Mouse (Mus musculus): Measurements from ENCODE around the gene Gm20388. TPM values are rescaled to one million over a fixed set of nuclear protein-coding genes. Genes with fewer than 3 reads are reported as not detected.

Gm20388 gene
- total RNA-seq, 1 experiment from 2014 or later, result 10.0 TPM

DNA sequence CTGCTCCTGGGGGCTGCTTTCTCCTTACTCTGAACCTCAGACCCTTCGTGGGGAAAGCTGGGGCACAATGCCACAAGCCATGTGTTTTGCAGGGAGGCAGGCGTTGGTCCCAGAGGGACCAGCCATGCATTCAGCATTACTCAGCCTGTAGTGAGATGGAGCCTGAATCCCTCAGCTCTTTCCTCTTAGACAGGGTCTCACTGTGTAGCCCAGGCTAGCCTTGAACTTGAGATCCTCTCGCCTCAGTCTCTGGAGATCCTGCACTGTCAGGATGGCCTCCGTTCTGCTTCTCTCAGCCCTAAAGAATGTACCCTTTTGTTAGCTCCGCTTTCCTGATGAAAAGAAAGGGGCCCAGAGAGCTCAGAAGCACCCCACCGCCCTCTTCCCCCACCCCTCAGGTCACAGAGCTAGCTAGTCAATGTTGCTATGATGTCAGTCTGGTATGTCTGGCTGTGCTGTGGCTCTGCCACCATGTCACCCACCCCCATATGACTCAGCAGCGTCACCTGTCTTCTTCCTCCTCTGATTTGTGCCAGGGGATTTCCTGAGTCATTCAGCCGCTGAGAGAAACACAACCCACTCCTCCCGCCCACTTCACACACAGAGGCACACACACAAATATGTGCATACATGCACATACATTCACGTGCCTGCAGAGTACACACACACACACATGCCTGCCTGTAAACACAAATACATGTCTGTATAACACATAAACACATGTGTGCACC is 314.9 kb downstream of the Gm20388 start:
- no peak for ATAC-seq (replicated peaks; ENCODE audit: insufficient number of reproducible peaks, low FRiP score, low TSS enrichment, poor library complexity, severe bottlenecking)

DNA sequence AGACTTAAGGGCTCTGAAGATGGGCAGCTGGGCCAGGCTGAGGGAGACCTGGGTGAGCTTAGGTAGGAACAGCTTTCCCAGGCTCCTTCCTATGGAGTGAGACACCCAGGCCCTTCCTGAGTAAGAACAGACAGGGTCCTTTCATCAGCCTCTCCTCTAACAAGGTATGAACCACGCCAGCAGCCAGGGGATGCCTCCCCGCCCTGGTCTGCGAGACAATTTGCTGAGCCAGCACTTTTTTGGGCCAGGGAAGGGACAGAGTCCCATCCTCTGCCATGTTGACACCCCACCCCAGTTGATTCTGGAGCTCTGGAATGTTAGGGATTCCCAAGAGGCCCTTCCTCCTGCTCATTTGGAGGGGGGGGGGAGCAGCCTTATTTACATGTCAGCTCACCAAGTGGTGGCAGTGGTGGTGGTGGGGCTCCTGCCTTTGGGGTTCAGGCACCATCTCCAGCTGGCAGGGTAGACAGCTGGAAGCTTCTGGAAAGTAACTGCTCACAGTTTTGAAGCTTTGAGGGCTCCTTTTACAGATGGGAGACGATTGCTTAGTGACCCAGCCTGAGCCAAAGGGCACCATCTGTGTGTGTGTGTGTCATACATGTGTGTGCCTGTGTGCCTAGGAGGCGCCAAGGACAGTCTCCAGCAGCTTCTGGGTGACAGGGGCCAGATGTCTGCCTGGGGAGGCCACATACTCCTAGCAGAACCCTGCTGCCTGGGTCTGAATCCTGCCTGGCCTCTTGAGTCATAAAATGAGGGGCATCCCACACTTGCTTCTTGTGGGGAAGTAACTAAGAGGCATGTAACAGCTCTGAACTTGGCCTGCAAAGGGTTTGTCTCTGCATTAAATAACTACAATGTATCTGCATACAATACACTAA is 316.3 kb downstream of the Gm20388 start:
- ATAC-seq (replicated peaks; ENCODE audit: insufficient number of reproducible peaks, low FRiP score, low TSS enrichment, poor library complexity, severe bottlenecking), result no peak

DNA sequence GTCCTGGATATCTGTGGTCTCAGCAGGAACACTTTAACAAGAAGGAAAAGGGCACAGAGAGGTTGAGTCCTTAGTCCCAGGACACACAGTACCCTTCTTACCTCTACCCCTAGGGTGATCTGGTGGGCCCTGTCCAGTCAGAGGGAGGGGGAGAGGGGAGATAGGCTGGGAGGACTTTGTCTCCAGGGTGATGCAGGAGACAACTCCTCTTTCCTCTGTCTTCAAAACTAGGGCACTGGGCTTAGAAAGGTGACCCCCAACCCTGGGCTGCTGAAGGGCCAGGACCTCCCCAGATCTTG is 316.9 kb downstream of the Gm20388 start:
- ATAC-seq (replicated peaks; ENCODE audit: insufficient number of reproducible peaks, low FRiP score, low TSS enrichment, poor library complexity, severe bottlenecking), result no peak

DNA sequence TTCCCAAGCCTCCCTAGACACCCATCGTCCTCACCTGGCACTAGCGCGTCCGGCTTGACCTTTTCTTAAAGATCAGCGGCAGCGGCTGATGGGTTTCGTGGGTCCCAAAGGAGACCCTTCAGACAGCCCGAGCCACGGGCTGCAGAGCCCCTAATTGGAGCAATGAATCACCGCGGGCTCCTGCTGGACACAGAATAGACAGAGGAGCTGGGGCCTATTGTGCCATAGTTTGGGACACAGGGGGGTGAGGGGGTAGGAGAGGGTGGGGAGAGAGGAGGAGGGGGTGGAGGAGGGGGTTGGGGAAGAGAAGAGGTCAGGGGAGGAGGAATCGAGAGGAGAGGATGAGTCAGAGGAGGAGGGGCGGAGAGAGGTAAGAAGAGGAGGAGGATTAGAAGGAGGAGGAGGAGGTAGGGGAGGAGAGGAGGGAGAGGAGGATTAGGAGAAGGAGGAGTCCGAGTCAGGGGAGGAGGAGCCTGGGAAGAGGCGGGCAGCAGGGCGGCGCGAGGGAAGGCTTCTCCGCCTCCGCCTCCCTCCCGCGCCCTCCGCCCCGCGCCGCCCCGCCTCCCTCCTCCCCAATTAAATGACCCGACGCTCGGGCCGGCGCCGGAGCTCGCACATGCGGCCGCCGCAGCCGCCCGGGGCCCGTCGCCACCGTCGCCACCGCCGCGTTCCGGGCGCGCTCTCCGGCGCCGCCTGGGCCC is 317.4 kb downstream of the Gm20388 start, which contains the start of gene Gse1:
Gse1 (plus strand) TSS at position 566 of the 701 bp plus-strand sequence.
- ATAC-seq (replicated peaks; ENCODE audit: insufficient number of reproducible peaks, low FRiP score, low TSS enrichment, poor library complexity, severe bottlenecking), result no peak

DNA sequence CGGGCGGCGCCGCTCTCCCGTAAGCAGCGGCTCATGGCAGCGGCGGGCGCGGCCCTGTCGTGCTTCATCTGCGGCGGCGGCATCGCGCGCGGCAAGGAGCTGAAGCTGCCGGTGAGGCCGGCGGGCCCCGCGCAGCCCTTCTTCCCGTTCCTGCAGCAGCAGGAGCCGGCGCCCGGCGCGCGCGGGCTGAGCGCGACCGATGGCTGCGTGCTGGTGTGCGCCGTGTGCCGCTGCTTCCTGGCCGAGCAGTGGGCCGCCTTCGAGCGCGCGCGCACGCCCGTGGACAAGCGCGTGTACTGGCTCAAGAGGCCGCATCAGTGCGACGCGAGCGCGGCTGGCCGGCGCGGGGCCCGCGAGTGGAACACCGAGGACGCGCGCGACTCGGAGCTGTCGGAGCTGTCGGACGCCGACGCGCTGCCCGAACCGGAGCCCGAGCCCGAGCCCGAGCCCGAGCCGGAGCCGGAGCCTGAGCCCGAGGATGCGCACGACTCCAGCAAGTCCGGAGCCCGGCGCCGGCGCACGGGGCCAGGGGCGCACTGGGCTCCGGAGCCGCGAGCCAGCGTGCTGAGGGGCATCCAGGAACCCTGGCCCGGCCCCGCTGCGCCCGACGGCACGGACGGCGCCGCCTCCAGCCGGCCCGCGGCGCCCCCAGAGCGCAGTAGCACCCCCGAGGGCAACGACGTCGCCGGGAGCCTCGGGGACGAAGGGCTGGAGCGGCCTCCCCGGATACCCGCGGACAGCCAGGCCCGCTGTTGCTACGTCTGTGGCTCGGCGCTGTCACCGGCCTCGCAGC is 318.3 kb downstream of the Gm20388 start:
- ATAC-seq (replicated peaks; ENCODE audit: insufficient number of reproducible peaks, low FRiP score, low TSS enrichment, poor library complexity, severe bottlenecking), result no peak

DNA sequence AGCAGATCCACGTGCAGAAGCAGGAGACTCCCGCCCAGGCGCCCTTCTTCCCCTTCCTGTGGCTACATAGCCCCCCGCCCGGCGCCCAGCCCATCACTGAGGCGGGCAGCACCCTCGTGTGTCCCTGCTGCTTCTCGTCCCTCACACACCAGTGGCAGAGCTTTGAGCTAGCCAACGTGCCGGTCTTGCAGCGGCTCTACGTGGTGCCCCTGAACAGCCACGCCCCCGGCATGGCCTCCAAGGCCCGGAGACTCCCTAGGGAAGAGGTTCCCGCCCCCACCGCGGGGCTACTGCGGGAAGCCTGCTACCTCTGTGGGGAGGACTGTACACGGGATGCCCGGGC is 318.9 kb downstream of the Gm20388 start:
- ATAC-seq (replicated peaks; ENCODE audit: insufficient number of reproducible peaks, low FRiP score, low TSS enrichment, poor library complexity, severe bottlenecking), result no peak

DNA sequence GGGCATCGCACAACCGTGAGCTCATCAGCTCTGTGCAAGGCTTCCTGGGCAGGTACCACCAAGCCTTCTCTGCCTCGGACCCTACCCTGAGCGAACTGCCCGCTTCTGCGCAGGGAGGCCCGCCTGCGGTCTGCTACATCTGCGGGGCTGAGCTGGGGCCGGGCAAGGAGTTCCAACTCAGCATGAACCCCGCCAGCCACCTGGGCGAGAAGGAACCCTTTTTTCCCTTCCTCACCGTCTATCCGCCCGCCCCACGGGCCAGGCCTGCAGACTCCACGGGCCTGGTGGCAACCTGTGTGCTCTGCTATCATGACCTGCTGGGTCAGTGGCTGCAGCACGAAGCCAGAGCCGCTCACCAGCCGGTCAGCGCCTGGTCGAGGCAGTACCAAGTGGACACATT is 319.4 kb downstream of the Gm20388 start:
- no peak for ATAC-seq (replicated peaks; ENCODE audit: insufficient number of reproducible peaks, low FRiP score, low TSS enrichment, poor library complexity, severe bottlenecking)

DNA sequence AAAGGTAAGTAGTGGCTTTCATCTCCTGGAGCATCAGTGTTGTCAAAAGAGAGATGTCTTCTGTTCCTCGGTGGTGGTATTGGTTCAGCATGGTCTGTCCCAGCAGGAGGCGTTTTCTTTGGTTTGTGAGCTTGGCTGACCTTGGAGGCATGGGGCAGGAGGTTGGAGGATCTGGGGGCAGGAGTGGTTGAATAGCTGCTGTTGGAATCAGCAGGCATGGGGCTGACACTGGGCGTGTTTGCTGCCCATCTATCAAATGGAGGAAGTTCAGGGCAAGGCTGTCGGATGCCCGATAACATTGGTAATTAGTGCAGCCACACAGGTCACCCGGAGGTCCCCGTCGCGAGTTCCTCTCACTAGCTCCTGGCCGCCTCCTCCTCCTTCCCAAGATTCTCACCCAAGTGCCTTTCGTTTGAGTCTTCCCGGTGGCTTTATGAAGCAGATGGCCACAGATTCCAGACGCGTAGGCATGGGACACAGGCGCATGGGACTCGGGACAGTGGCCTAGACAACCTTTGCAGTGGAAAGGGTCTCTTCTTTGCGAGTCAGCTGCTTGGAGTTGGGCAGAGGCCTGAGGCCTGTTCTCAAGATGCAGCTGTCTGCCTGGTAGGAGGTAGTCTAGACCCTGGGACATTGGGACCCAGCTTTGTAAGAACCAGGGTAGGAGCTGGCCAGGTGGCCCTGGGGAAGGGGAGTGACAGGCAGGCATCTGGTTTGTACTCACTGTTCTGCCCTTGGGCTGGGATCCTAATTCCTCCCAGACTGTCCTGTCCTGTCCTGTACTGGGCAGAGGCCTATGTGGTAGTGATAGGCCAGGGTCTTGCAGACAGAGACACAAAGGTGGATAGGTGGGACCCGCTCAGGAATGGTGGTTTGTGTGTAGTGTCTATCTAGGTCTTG is 320.3 kb downstream of the Gm20388 start:
- ATAC-seq (replicated peaks; ENCODE audit: insufficient number of reproducible peaks, low FRiP score, low TSS enrichment, poor library complexity, severe bottlenecking), result no peak

DNA sequence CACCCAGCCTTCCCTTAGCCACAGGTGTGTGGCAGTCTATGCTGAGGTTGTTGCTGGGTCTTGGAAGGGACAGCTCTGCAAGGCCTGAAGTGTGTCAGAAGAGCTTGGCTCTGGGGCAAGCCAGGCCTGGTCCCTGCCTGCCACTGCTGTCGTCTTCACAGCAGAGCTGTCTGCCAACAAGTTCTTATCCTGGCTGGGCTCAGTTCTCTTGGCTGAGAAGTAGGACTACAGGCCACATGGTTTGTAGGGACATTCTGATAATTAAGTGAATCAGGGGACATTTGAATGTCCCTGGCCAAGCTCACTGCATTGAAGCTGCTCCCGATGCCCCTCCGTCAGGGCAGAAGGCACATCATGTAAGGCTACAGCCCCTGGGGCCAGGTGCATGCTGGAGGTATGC is 321.2 kb downstream of the Gm20388 start:
- no peak for ATAC-seq (replicated peaks; ENCODE audit: insufficient number of reproducible peaks, low FRiP score, low TSS enrichment, poor library complexity, severe bottlenecking)

DNA sequence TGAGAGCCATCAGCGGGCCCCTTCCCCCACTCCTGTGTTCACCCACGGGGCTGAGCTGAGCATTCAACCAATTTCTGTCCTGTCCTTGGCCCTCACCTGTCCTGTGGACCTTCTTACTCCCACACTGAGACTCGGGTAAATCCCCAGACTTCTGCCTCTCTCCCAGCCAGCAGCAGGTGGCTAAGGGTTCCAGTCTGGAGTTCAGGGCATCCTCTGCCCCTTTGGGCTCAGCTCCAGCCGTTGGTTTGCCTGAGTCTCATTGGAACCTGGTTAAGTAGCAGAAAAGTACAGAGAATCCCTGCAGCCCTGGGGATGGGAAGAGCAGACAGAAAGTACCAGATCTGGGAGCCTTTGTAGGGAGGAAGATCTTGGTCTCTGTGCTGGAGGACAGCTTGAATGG is 321.8 kb downstream of the Gm20388 start:
- ATAC-seq (replicated peaks; ENCODE audit: insufficient number of reproducible peaks, low FRiP score, low TSS enrichment, poor library complexity, severe bottlenecking), result no peak

DNA sequence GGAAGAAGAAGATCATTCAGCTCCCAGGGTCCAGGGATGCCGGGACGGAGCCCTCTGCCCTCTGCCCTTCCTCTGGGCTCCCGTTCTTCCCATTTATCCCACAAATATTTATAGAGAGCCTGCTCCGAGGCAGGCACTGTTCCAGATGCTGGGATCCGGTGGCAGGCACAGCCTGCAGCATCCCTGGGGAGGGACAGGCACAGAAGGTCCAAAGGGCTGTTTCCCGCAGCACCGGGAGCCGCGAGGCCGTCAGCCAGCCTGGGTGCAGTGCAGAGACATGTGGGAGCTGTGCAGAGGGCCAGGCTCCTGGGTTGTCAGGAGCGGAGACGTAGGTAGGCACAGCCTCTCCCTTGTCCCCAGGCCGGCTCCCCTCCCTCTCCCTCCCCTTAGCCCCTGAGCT is 322.3 kb downstream of the Gm20388 start:
- ATAC-seq (replicated peaks; ENCODE audit: insufficient number of reproducible peaks, low FRiP score, low TSS enrichment, poor library complexity, severe bottlenecking), result no peak

DNA sequence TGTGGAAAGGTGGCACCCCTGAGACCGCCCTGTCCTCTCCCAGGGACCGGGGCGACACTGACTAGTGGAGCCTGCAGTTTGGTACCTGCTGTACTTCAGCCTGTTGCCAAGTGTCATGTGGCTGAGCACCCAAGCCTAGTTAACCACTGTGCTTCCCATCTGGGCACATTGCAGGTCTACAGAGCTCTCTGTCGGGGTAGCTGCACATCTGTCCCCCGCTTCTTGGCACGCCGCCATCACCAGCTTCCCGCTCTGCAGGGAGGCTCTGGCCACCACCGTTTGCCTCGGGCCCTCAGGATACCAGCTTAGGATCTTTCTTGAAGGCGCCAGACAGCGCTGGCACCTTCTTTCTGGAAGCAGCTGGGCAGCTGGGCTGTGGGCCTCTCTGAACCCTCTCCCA is 323.8 kb downstream of the Gm20388 start:
- ATAC-seq (replicated peaks; ENCODE audit: insufficient number of reproducible peaks, low FRiP score, low TSS enrichment, poor library complexity, severe bottlenecking), result no peak

DNA sequence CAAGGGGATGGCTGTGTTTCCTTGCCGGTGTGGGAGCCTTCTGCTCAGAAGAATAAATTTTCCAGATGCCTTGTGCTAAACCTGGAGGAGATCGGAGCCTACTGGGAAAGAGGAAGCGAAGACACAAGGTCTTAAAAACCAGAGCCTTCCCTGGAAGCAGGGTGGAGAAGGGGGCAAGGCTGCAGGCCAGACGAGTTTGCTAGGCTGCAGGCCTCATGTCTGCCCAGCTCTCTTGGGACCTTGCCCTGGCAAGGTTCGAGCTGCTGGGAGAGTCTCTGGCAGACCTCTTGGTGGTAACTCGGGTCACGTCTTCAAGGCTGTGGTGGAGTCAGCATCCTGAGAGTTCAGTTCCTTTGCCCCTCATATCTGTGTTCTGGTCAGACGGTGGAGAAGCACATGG is 324.2 kb downstream of the Gm20388 start:
- no peak for ATAC-seq (replicated peaks; ENCODE audit: insufficient number of reproducible peaks, low FRiP score, low TSS enrichment, poor library complexity, severe bottlenecking)

DNA sequence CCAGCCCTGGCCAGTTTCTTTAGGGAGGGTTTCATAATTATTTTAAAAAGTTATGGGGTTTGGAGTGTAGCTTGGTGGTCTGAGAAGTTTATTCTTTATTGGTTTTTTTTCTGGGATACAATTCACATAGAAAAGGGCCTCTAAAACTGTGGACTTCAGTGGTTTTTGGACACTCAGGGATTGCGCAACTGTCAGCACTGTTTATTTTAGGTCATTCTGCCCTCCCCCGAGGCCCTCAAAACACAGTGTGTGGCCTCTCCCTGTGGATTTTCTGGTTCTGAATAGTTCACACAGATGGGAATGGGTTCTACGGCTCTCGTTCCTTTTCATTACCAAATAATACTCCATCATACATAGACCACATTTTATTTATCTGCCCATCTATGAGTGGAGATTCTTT is 332.6 kb downstream of the Gm20388 start:
- no peak for ATAC-seq (replicated peaks; ENCODE audit: insufficient number of reproducible peaks, low FRiP score, low TSS enrichment, poor library complexity, severe bottlenecking)

DNA sequence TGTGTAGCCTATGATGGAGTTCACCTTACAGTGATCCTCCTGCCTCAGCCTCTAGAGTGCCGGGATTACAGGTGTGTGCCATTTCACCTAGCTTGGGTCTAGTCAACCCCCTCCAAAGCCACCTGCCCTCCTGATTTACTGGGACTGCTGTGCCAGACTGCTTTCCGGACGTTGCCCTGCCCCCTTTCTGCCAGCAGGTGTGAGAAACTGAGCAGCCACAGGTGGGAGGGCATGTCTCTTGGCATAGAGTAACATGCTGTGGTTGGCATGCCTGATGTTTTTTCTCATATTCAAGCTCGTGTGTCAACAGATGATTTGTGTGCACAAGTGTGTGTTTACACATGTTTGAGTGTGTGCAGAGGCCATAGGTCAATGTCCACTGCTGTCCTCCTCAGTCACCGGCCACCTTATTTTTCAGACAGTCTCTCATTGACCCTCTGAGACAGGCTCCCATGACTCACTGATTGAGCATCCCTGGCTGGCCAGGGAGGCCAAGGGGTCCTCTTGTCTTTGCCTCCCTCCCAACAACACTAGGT is 333.3 kb downstream of the Gm20388 start:
- no peak for ATAC-seq (replicated peaks; ENCODE audit: insufficient number of reproducible peaks, low FRiP score, low TSS enrichment, poor library complexity, severe bottlenecking)

DNA sequence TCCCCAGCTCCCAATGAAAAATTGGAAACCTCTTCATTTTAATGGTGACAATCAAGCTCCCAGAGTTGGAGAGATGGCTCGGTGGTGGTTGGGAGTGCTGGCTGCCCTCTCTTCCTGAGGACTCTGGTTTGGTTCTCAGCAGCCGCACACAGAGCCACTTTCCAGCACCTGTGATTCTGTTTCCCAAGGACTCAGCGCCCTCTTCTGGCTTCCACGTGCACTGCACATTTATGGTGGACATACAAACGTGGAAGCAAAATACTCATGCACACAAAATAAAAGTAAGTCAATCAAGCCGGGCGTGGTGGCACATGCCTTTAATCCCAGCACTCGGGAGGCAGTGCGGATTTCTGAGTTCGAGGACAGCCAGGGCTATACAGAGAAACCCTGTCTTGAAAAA is 333.9 kb downstream of the Gm20388 start:
- ATAC-seq (replicated peaks; ENCODE audit: insufficient number of reproducible peaks, low FRiP score, low TSS enrichment, poor library complexity, severe bottlenecking), result no peak

DNA sequence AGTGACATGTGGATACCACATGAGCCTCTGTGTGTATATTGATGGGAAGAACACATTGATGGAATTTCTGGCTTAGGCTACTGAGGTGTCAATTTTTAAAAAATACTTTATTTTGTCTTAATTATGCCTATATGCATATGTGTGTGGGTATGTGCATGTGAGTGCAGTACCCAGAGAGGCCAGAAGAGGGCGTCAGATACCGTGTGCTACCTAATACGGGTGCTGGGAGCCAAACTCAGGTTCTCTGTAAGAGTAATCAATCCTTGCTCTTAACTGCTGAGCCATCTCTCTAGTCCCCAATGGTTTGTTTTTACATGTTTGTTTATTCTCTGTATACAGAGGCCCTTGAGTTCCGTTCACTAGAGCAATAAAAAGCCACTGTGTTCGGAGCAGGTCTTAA is 337.0 kb downstream of the Gm20388 start:
- no peak for ATAC-seq (replicated peaks; ENCODE audit: insufficient number of reproducible peaks, low FRiP score, low TSS enrichment, poor library complexity, severe bottlenecking)

DNA sequence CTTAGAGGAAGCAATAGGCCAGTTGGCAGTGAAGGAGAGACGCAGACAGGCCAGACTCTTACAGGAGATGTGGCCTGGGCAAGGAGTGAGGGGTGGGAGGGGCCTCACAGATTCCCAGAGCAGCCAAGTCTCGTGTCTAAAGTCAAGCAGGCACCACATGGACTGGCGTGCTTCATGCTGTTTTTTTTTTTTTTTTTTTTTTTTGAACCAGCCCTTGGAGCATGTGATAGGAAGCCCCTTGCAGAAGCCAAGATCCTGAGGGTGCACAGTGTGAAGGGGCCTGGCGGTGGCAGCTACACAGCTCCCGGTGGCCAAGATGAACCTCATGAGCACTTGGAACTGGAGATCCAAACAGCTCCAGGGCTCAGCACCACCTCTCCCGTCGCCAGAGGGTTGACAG is 337.4 kb downstream of the Gm20388 start:
- no peak for ATAC-seq (replicated peaks; ENCODE audit: insufficient number of reproducible peaks, low FRiP score, low TSS enrichment, poor library complexity, severe bottlenecking)

Data from monocyte, adult 5-6 weeks (primary cell).